Mouse (Mus musculus): ENCODE measurements around the gene Erp29. TPM values are rescaled to one million over a fixed set of nuclear protein-coding genes. Genes with fewer than 3 reads are reported as not detected.

Gene Erp29
- 44.4 TPM for polyA plus RNA-seq (2017; shearing (Covaris generic))

GRCm38 (mm10) chr5:121452026-121452869, at the start of gene Erp29:
TSS of gene Erp29 (minus strand) at chr5:121452506.

DNA sequence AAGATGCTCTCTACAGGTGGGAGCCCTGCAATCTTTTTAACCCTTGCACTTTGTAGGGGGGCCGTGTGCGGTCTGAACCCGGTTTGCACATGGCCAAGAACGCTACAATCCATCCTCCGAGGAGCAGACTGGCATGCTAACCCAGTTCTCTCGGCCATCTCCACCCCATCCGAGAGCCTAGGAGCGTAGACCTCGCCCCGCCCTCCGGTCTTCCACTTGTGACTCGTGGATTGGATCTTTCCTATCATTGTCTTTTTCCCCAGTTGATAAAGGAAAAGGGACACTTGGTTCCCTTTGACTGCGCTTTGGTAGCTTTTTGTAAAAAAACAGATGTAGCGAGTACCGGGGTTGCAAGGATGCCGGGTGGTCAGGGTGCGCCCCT, 671 bp downstream of the Erp29 start, which contains the start of gene Tmem116:
TSS of gene Tmem116 (plus strand) at position 250 of the 382 bp plus-strand sequence.

GRCm38 (mm10) chr5:121397187-121398145, 54.8 kb downstream of the Erp29 start, which contains the start of gene Naa25:
TSS of gene Naa25 (plus strand) at chr5:121397936.

GRCm38 (mm10) chr5:121385461-121386119, 66.7 kb downstream of the Erp29 start, which contains the start of gene Trafd1:
TSS of gene Trafd1 (minus strand) at chr5:121385632.

Other genes with a start within 250 kb of the Erp29 start
- 850 TPM for gene Rpl6, start 248.0 kb downstream of the Erp29 start, polyA plus RNA-seq (2017; shearing (Covaris generic))
- 9.3 TPM for gene Hectd4, start 232.3 kb downstream of the Erp29 start, polyA plus RNA-seq (2017; shearing (Covaris generic))
- 80.4 TPM for gene Trafd1, start 66.9 kb downstream of the Erp29 start, polyA plus RNA-seq (2017; shearing (Covaris generic))
- 31.9 TPM for gene Naa25, start 54.6 kb downstream of the Erp29 start, polyA plus RNA-seq (2017; shearing (Covaris generic))
- 1.2 TPM for gene Tmem116, start 613 bp downstream of the Erp29 start, polyA plus RNA-seq (2017; shearing (Covaris generic))
- gene Adam1b, start 50.9 kb upstream of the Erp29 start, polyA plus RNA-seq (2017; shearing (Covaris generic)), result not detected
- 0.30 TPM for gene Adam1a, start 93.0 kb upstream of the Erp29 start, polyA plus RNA-seq (2017; shearing (Covaris generic))
- 0.35 TPM for gene Gm42878, start 93.0 kb upstream of the Erp29 start, polyA plus RNA-seq (2017; shearing (Covaris generic))
- 55.5 TPM for gene Mapkapk5, start 93.4 kb upstream of the Erp29 start, polyA plus RNA-seq (2017; shearing (Covaris generic))
- 7.1 TPM for gene Aldh2, start 141.3 kb upstream of the Erp29 start, polyA plus RNA-seq (2017; shearing (Covaris generic))
- 0.52 TPM for gene Acad12, start 166.4 kb upstream of the Erp29 start, polyA plus RNA-seq (2017; shearing (Covaris generic))
- gene Acad10, start 208.0 kb upstream of the Erp29 start, polyA plus RNA-seq (2017; shearing (Covaris generic)), result 9.5 TPM
- gene Brap, start 208.1 kb upstream of the Erp29 start, polyA plus RNA-seq (2017; shearing (Covaris generic)), result 97.5 TPM